Mouse (Mus musculus): Measurements from ENCODE around the gene Gbp5. TPM values are rescaled to one million over a fixed set of nuclear protein-coding genes. Genes with fewer than 3 reads are reported as not detected.
"Not testable (repeated sequence)": the region's sequence is repeated elsewhere in the genome, so short reads cannot be mapped to it uniquely, and the experiment has no call there.

The Gbp5 gene
- total RNA-seq, 2 experiments from 2014 or later, result 3.4 to 6.7 TPM

DNA sequence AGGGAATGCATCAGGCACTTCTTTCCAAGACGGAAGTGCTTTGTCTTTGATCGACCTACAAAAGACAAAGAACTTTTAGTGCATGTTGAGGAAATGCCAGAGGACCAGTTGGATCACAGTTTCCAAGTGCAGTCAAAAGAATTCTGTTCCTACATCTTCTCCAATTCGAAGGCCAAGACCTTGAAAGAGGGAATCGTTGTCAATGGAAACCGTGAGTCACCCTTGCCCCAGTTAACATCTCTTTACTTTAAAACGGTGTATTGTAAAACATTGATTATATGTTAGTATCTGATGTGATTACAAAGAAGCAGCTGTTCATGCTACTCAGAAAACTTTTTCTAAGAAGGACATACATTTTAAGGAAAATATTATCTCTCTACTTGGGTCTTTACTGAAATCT lies 47.6 kb downstream of the Gbp5 start:
- no peak for DNase-seq (ENCODE audit: low spot score in 2 of 2)

DNA sequence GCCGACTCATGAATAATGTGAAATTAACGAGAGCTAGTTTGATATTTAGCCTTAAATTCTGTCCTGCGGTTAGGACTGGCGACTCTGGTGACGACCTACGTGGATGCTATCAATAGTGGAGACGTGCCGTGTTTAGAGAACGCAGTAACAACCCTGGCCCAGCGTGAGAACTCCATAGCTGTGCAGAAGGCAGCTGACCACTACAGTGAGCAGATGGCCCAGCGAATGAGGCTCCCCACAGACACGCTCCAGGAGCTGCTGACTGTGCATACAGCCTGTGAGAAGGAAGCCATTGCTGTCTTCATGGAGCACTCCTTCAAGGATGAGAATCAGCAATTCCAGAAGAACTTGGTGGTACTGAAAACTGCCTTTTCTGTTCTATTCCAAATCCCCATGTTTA lies 49.0 kb downstream of the Gbp5 start:
- not testable (repeated sequence) for DNase-seq (ENCODE audit: low spot score in 2 of 2)

GRCm38 (mm10) chr3:142546690-142547089 lies 52.9 kb downstream of the Gbp5 start:
- no peak for DNase-seq (ENCODE audit: low spot score in 2 of 2)

DNA sequence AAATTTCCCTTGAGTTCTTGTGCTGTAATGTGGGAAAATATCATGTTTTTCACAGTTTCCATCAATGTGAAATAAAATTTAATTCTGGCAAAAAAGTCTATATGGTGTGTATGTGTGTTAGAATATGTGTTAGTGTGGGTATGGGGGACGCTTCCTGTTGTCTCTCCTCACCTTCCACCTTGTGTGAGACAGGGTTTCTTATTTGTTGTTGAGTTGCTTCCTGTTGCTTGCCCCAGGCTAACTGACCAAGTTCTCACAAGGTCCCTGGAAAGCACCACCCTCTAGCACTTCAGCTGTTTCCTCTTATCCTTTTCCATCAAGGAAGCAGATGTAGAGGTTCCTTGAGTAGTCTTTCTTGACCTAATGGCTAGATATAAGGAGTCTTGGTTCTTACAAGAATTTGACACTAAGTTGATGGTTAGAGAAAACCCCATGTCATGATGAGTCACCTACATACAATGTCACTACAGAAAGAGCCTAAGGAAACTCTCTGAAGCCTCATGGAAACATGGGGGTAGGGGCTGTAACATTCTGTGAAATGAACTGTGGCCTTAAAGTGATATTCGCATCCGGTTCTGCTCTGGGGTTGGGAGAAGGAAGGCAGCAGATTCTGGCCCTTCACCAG lies 56.4 kb downstream of the Gbp5 start:
- DNase-seq (ENCODE audit: low spot score in 2 of 2), result no peak

- DNase-seq (ENCODE audit: low spot score in 2 of 2), result no peak
Measured at GRCm38 (mm10) chr3:142554601-142555000, 60.8 kb downstream of the Gbp5 start.

GRCm38 (mm10) chr3:142555623-142556022 lies 61.8 kb downstream of the Gbp5 start:
- DNase-seq (ENCODE audit: low spot score in 2 of 2), result no peak

DNA sequence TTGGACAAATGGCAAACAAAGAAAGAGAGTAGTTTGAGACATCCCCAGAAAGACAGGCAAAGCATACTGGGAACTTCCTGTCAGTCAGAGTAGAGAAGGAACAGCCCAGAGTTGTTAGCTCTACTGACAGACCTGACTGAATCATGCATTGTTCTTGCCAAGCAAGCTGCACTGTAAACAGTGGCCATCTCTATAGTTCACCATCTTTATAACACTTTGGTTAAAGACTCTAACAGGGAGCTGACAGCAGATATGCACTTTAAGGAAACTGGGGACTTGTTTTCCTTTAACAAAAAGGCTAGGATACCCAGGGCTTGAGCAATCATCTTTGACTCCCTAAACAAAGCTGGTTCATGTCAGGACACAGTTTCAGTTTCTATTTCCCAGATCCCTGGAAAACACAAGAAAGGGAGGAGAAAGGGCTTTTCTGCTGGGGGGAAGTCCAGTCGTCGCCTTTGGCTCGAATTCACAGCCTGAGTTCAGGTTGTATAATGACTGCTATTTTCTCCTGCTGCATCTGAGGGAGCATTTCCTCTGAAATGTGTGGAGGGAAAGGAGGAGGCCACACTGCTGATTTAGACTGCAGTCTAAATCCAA lies 66.0 kb downstream of the Gbp5 start, which contains the start of gene Gbp3:
TSS of gene Gbp3 (plus strand) at position 395 of the 597 bp plus-strand sequence.
- DNase-seq (ENCODE audit: low spot score in 2 of 2), result peak in 1 of 2 experiments; percentile 6

- DNase-seq (ENCODE audit: low spot score in 2 of 2), result peak; percentile 87 to 91
Measured at GRCm38 (mm10) chr3:142560296-142560948, 66.6 kb downstream of the Gbp5 start.

GRCm38 (mm10) chr3:142561045-142561646 lies 67.4 kb downstream of the Gbp5 start:
- no peak for DNase-seq (ENCODE audit: low spot score in 2 of 2)

DNA sequence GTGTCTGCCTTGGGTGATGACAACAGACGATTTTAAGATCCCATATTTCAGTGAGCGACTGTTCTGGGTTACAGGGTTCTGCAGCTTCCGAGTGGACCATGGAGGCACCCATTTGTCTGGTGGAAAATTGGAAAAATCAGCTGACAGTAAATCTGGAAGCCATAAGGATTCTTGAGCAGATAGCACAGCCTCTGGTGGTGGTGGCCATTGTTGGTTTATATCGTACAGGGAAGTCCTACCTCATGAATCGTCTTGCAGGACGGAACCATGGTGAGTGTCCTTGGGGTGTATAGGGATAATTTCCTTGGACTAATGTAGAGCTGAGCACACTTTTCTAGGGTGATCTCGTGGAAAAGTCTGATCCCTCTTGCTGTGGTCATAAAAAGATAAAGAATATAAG lies 67.9 kb downstream of the Gbp5 start:
- DNase-seq (ENCODE audit: low spot score in 2 of 2), result no peak

- DNase-seq (ENCODE audit: low spot score in 2 of 2), result not testable (repeated sequence)
Measured at GRCm38 (mm10) chr3:142567490-142567889, 73.7 kb downstream of the Gbp5 start.

GRCm38 (mm10) chr3:142570738-142571137 lies 77.0 kb downstream of the Gbp5 start:
- no peak for DNase-seq (ENCODE audit: low spot score in 2 of 2)

Other genes with a start within 250 kb of the Gbp5 start
- 100 to 1,000 TPM in 1 of 2 experiments, 10 to 100 TPM in 1; 64.5 to 110 TPM for gene Pdlim5, start 98.3 kb upstream of the Gbp5 start, total RNA-seq (2021)
- 10 to 100 TPM; 12.6 to 17.9 TPM for gene Gbp7, start 36.4 kb downstream of the Gbp5 start, total RNA-seq (2021)
- gene Gbp3, start 66.0 kb downstream of the Gbp5 start, total RNA-seq (2021), result 10 to 100 TPM in 1 of 2 experiments, 1 to 10 TPM in 1; 9.4 to 16.9 TPM
- gene Gbp2b, start 100.9 kb downstream of the Gbp5 start, total RNA-seq (2021), result 1 to 10 TPM in 1 of 2 experiments, under 1 TPM in 1; 0.43 to 1.0 TPM
- 10 to 100 TPM; 16.5 to 24.6 TPM for gene Gbp2, start 126.6 kb downstream of the Gbp5 start, total RNA-seq (2021)
- 10 to 100 TPM; 21.4 to 23.4 TPM for gene Kyat3, start 207.1 kb downstream of the Gbp5 start, total RNA-seq (2021)

Measured in adrenal gland, adult 18-20 months (tissue).